Mouse (Mus musculus): ENCODE measurements at regions not wholly inside any gene's neighbourhood (a gene's known extent, or its start where the extent isn't known, plus 50 kb on each side); places are given as distances from the start of the nearest gene placed in this dataset.

DNA sequence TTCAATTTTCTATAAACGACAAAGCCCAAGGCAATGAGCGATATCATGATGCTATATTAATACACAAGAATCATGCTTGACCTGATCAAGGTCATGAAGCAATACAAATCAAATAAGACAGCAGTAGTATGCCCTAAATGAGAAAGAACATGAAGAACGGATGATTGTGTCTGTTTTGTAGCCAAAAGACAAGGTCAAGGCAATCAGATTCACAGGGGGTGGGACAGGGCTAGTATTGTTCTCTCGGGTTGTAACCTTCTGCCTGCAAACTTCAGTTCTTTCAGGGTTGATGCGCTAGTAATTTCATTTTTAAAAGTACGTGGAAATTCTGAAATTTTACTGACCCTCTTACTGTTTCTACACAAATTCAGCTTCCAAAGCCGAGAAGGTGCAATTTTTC, 206.7 kb downstream of the Arl4a start:
- no peak for DNase-seq

GRCm38 (mm10) chr12:39830530-39830929, 207.3 kb downstream of the Arl4a start:
- no peak for DNase-seq

GRCm38 (mm10) chr12:39822671-39823070, 215.2 kb downstream of the Arl4a start:
- no peak for DNase-seq

DNA sequence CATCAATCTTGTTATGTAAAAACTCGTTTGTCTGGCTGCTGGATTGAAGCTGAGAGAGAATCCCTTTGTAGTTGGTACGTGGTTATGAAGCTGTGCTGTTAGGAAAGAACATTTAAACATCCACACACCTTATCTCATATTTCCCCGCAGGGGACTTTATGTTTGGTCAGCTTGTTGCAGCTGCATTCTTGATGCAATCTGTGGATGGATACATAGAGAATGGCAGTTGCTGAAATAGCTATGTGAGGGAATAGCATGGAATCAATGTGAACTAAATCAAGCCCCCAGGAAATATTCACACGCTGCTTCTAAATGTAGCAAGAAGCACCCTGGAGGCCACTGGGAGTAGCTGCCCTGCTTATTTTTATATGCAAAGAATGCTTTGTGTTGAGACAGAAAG, 236.3 kb downstream of the Arl4a start:
- DNase-seq = no peak

GRCm38 (mm10) chr12:39797843-39798242, 240.0 kb downstream of the Arl4a start:
- DNase-seq = no peak

DNA sequence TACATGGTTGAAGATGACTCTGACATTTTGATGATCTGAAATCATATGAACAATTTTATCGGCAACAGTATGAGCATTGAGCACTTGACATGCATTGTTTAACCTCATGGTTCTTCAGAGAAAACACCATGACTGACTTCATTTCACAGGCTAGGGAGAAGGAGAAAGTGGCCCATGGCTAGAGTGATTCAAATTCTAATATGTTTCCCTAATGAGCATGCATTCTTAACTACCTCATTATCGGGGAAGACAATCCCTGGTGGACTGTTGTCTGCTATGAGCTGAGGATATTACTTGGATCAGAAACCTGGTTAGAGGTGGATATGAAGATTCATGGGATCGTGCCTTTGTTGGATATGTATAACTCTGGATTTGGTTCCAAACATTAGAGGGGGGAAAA, 240.9 kb downstream of the Arl4a start:
- no peak for DNase-seq

GRCm38 (mm10) chr12:39785026-39785425, 252.8 kb downstream of the Arl4a start:
- no peak for DNase-seq

DNA sequence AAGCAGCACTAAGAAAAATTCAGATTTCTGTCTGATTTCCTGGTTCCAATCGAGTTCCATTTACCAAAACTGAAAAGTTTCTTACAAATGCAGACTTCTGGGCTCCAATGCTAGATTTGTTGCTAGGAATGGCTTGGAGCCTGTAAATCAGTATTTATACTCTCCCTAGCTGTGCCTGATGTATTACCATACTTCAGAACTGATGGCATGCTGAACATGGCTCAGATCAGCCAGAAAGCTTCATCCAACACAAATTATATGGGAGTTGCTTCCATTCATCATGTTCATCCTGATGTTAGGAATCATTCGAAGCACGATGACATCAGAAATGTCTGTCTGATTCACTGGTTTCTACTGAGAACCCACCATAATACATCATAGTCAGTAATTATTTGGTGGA, 253.3 kb downstream of the Arl4a start:
- DNase-seq = no peak

- DNase-seq = no peak
Observed at GRCm38 (mm10) chr12:39776173-39776572, 261.7 kb downstream of the Arl4a start.

GRCm38 (mm10) chr12:39766988-39767387, 270.8 kb downstream of the Arl4a start:
- no peak for DNase-seq

DNA sequence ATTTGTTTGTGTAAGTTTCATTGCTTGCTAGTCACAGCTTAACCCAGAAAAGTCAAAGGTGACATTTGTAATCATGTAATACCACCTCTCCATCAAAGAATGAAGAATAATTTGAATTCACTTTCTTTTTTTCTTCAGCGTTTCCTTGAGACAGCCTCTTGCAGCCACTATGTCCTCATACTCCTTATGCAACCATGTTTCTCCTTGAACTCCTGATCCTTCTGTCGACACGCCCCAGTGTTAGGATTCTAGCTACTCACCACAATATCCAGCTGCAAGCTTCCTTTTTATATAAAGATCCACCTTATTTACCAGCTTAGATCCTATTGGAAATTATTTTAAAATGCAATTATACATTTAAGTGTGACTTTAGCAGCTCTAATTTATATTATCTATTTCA, 274.3 kb downstream of the Arl4a start:
- DNase-seq = no peak

- DNase-seq = no peak
Observed at GRCm38 (mm10) chr12:39761946-39762345, 275.9 kb downstream of the Arl4a start.

DNA sequence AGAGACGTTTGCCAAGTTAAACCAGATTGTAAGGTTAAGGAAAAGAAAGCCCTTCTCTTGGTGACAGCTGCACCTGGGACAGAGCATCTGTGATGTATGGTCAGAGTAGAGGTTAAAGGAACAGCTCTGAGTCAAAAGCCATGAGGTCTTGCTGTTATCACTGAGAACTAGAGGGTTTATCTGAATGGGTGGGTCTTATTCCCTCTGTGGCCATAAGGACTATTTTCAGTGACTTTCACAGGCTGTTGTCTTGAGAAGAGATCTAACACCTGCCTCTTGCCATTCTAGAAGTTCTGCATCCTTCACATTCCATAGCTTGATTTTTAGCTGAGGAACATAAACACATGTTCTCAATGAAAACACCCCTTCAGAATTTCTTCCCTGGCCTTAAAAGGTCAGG, 276.5 kb downstream of the Arl4a start:
- DNase-seq = no peak

DNA sequence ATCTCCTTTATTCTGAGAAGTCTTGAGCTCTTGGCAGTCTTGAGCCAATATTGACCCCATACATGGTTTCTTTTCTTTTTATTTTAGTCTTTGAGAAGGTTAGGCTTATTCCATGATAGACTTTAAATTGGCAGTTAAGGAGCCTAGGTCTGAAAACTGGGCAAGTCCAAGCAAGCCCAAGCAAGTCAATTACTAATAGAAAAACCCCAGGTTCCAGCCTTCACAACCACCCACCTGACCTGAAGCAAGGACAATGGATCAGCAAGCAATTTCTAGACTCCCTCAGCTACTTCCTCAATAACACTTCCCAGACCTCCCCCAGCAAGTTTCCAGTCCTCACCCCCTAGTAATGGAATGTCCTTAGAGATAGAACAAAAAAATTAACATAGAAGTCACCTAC, 279.9 kb downstream of the Arl4a start:
- DNase-seq = no peak

DNA sequence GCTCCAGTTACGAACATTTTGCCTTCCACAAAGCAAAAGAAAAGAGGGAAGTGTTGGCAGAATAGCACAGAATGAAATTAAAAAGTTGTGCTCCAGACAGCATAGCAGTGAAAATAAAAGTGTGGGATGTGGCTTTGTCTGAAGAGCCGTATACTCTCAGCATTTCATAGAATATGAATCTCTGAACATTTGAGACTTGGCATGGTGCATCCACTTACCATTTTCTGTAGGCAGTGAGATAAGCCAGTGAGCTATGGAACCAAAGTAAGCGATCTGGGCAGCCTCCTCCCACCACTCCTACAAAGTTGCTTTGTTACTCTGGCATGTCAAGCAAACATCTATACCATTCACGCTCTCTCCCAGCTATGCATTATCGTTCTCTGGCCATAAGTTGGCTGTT, 286.0 kb downstream of the Arl4a start:
- no peak for DNase-seq

- no peak for DNase-seq
Observed at GRCm38 (mm10) chr12:39742156-39743063, 295.4 kb downstream of the Arl4a start.

DNA sequence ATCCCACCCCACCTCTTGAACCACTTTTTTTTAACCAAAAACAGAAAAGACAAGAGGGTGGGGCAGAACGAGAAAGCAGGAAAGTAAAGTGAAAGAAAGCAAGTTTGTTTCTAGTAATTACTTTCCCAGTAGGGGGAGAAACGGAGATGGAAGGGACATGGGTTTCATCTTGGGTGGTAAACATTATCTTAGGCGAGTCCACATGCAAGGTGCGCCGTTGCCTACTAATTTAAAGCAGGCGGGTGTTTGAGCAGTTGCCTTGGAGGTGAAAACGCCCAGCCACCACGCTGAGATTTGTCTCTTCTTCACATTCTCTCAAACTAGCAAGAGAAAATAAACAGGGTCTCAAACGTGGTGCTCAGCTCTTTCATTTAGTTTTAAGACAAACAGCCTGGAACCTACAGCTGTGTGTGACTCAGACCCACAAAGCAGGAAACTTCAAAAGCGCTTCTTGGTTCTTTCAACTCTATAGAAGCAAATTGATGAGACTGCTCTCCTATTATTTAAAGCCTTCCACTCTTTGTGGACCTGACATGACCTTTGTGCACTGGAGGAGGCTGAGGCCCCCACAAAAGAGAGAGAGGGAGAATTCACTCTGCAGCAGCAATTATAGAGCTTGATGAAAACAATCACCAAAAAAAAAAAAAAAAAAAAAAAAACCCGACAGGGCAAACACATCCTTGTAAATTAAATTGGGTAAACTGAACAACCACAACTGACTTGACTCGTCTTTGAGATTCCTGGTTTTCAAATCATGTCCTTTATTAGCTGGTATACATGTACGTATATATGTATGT, 296.6 kb downstream of the Arl4a start:
- no peak for DNase-seq

- no peak for DNase-seq
Observed at GRCm38 (mm10) chr12:39736966-39737365, 300.9 kb downstream of the Arl4a start.

DNA sequence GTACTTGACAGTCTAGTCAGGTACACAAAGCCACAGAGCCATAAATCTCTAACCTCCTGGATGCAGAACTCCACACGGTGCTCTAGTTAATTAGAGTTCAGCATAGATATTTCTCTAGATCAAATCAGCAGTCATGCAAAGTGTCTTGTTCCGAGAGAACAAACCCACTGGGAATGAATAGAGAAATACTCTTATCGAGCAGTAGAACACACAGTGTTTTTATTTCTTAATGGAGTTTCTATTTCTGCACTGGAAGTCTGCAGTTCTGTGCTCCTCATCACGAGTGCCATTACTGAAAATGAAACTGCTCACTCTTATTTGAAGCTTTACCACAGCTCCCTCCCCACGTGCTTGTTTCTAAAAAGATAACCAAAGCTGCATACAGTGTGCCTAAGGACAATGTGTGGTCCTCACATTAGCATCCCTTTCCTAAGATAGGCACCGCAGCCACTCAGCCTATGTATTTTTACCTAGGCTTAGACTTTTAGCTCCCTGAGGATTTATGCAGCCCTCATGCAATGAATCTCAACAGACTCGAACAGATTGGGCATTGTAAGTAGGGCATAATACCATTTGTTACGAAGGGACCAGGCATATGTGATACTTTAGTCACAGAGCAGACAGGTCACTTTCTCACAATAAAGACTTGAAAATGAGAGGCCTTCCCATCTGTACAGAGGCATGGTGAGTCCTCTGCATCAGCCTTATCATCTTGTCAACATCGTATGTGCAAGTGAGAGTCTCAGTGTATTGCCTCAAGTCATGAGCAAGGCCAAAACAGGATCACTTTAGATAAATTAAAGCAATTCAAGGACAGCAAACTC, 301.5 kb downstream of the Arl4a start:
- no peak for DNase-seq

DNA sequence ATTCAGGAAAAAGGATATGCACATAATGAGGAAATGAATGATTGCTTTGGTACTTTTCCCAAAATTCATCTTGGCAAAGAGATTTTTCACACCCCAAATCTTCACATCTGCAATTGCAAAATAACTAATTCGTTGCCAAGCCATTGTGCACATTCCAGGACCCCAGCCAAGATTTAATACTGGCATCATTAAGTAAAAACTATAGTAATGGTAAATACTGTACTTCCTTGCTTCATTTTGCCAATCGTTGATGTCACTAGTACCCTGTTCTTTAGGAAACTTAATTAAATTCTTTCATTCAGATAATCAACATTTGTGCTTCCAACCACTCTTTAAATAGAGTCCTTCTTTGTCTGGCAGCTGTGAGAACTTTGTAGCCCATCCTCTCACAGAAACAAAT, 303.6 kb downstream of the Arl4a start:
- DNase-seq = no peak

DNA sequence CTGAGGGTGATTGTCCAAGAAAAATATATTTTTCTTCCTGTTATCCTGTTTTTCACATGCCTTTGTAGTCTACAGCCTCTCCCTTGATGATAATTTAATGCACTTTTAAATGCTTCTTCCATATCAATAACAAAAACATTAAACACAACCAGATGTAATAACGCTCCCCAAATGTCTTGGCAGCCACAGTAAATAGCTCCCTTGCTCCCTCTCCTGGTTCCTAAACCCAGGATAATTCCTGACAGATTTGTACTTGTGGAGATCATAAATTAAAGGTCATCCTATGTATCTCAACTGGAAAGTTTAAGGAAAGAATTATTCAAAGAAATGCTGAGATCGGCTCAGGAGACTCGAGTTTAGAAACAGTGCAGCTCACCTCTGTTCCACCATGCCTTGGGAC, 306.6 kb downstream of the Arl4a start:
- no peak for DNase-seq

DNA sequence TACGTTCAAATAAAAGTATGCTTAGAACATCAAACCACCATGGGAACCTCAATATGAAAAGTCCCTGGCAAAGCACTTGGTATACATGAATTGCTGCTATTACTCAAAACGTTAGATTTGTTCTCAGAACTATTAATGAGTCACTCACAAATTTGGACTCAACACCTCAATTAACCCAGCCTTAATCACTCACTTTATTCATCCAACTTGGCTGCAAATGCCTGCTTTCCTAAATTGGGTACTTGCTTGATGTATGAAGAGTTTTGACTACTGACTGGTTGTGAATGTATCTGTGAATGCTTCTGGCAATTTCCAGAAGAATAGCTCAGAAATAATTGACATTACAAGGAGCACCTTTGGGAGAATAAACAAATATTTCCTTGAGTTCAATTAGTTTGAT, 308.6 kb downstream of the Arl4a start:
- no peak for DNase-seq

GRCm38 (mm10) chr12:39724172-39724571, 313.7 kb downstream of the Arl4a start:
- no peak for DNase-seq

Measured in cerebellum, adult 11 months (tissue).